Mouse (Mus musculus) c-Kit-positive CD71-positive TER-119-negative erythroid progenitor cells, embryonic 14.5 days (primary cell): ENCODE data around the gene Cib2.
"Not testable (repeated sequence)": the region's sequence is repeated elsewhere in the genome, so short reads cannot be mapped to it uniquely, and the experiment has no call there.

Experiments
- DNase-seq: peaks from one replicate; pipeline ENCODE4 v3.0.0-alpha.2; 2013; ENCODE audit warnings: low read depth

Gene Cib2

GRCm38 (mm10) chr9:54559771-54560471 is at the start of gene Cib2:
TSS of gene Cib2 (minus strand) at chr9:54560218.
- peak; percentile 63 for DNase-seq

GRCm38 (mm10) chr9:54604886-54605285 is 44.9 kb upstream of the Cib2 start:
- DNase-seq, result peak; percentile 58

- DNase-seq, result no peak
These were observed 44.2 kb upstream of the Cib2 start for GRCm38 (mm10) chr9:54604131-54604654.

- DNase-seq, result no peak
These were observed 42.9 kb upstream of the Cib2 start for GRCm38 (mm10) chr9:54602916-54603315.

- DNase-seq, result no peak
These were observed 42.4 kb upstream of the Cib2 start for GRCm38 (mm10) chr9:54602386-54602785.

- DNase-seq, result no peak
These were observed 36.9 kb upstream of the Cib2 start for GRCm38 (mm10) chr9:54596752-54597465.

- not testable (repeated sequence) for DNase-seq
These were observed 33.6 kb upstream of the Cib2 start for GRCm38 (mm10) chr9:54593652-54594051.

- DNase-seq, result no peak
These were observed 27.8 kb upstream of the Cib2 start for GRCm38 (mm10) chr9:54587863-54588262.

- DNase-seq, result peak; percentile 91
These were observed 26.4 kb upstream of the Cib2 start, which contains the start of gene Idh3a for GRCm38 (mm10) chr9:54586199-54587061. TSS of gene Idh3a (plus strand) at chr9:54586334.

GRCm38 (mm10) chr9:54585839-54586198 is 25.8 kb upstream of the Cib2 start:
- DNase-seq, result no peak

GRCm38 (mm10) chr9:54584127-54584526 is 24.1 kb upstream of the Cib2 start:
- not testable (repeated sequence) for DNase-seq

- DNase-seq, result peak; percentile 38
These were observed 23.7 kb upstream of the Cib2 start for GRCm38 (mm10) chr9:54583712-54584111.

- no peak for DNase-seq
These were observed 11.3 kb upstream of the Cib2 start for GRCm38 (mm10) chr9:54571130-54571839.

- DNase-seq, result no peak
These were observed 8.7 kb upstream of the Cib2 start for GRCm38 (mm10) chr9:54568732-54569131.

GRCm38 (mm10) chr9:54566958-54567357 is 6.9 kb upstream of the Cib2 start:
- no peak for DNase-seq

- DNase-seq, result no peak
These were observed 998 bp upstream of the Cib2 start for GRCm38 (mm10) chr9:54560831-54561601.

- no peak for DNase-seq
These were observed 1.3 kb downstream of the Cib2 start for GRCm38 (mm10) chr9:54558731-54559130.

- no peak for DNase-seq
These were observed 5.0 kb downstream of the Cib2 start for GRCm38 (mm10) chr9:54555044-54555443.

- no peak for DNase-seq
These were observed 7.6 kb downstream of the Cib2 start for GRCm38 (mm10) chr9:54552409-54552808.

- no peak for DNase-seq
These were observed 10.6 kb downstream of the Cib2 start for GRCm38 (mm10) chr9:54549433-54549832.

GRCm38 (mm10) chr9:54547536-54547935 is 12.5 kb downstream of the Cib2 start:
- DNase-seq, result peak; percentile 51
